Mouse (Mus musculus) liver, embryonic 14.5 days (tissue): ENCODE measurements around the gene Slc27a1.

ENCODE experiments used
- CTCF ChIP-seq: IDR thresholded peaks from 2 replicates; pipeline ENCODE4 v1.5.1; 2016; ENCODE audit warnings: antibody characterized with exemption, low read depth, control low read depth
- EP300 ChIP-seq: IDR thresholded peaks from 2 replicates; pipeline ENCODE4 v1.6.1; 2016; ENCODE audit warnings: antibody characterized with exemption, low read depth

GRCm38 (mm10) chr8:71631897-71632296 is 63.2 kb downstream of the Slc27a1 start:
- TF ChIP-seq CTCF (no peak), EP300 (no peak)
